ENCODE assay signal across 11 mouse cellular contexts in the genomic region with DNA sequence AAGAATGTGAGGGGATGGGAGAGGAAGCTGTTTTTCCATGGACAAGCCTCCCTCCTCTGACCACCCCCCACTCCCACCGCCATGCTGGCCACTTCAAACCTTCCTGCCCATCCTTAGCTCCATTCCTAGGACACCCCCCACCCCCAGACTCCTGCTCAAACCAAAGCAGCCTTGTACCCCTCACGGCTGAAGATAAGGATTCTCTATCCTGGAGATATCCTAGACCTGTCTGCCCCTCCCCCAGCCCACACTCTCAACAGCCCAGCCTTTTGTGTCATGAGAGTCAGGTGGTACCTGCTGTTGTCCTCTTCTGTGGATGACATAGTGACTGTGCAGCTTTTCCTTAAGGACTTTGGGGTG. TPM values are rescaled to one million over a fixed set of nuclear protein-coding genes. Genes with fewer than 3 reads are reported as not detected.
DNase-seq lines count a peak whose midpoint lies in the region; ATAC-seq lines count a peak whose summit lies in the region.
"Had no signal": no experiment of that assay in that cellular context is flagged by ENCODE, and none has a peak within 500 bp of the region (broad histone marks: within the 10 kb centered on the region; RNA-seq: fewer than 3 reads in every experiment).

No protein-coding gene starts in this region.

- intact Hi-C loops in heart, postnatal 36 days (cut with DNase I) = no loop called here

- no peaks in the 10 kb centered on the region for H3K27me3 ChIP-seq in heart, embryonic 13.5 days (replicated peaks)
- H3K27me3 ChIP-seq in neural tube, embryonic 11.5 days (ENCODE audit: control insufficient read depth, insufficient read depth, low read length) = no peaks in the 10 kb centered on the region
- H3K27me3 ChIP-seq in intestine, embryonic 15.5 days (replicated peaks) = no peaks in the 10 kb centered on the region
- H3K27me3 ChIP-seq in stomach, embryonic 16.5 days (ENCODE audit: control insufficient read depth, insufficient read depth, low read length) = no peaks in the 10 kb centered on the region
- H3K27me3 ChIP-seq: embryonic facial prominence, embryonic 13.5 days had no signal

- peaks cover 11% of the 10 kb centered on the region for H3K36me3 ChIP-seq in heart, embryonic 13.5 days
- H3K36me3 ChIP-seq in neural tube, embryonic 11.5 days (ENCODE audit: control insufficient read depth, insufficient read depth, low read length) = no peaks in the 10 kb centered on the region
- no peaks in the 10 kb centered on the region for H3K36me3 ChIP-seq in intestine, embryonic 15.5 days
- H3K36me3 ChIP-seq in stomach, embryonic 16.5 days (ENCODE audit: control insufficient read depth, insufficient read depth, low read length) = 0 out of 2 replicates have a peak, but pooled peaks cover 4% of the 10 kb centered on the region

- H3K4me2 ChIP-seq in heart, embryonic 13.5 days = peak overlapping the region; percentile 34
- no peak overlapping the region for H3K4me2 ChIP-seq in neural tube, embryonic 11.5 days (ENCODE audit: low read depth)
- no peak overlapping the region for H3K4me2 ChIP-seq in intestine, embryonic 15.5 days (replicated peaks)
- no peak overlapping the region for H3K4me2 ChIP-seq in stomach, embryonic 16.5 days (ENCODE audit: low read depth, low read length)
- H3K4me2 ChIP-seq: embryonic facial prominence, embryonic 13.5 days had no signal

- DNase-seq in heart, postnatal 36 days = no peak
- no peak for DNase-seq in neural tube, embryonic 11.5 days (ENCODE audit: low spot score)
- no peak for DNase-seq in neural tube, embryonic 10.5 days (ENCODE audit: extremely low spot score, low spot score)
- DNase-seq in MN1 (ENCODE audit: low spot score) = no peak
- DNase-seq in layer of hippocampus, postnatal 10 days (ENCODE audit: low spot score in 2 of 2) = no peak
- DNase-seq: thymus, postnatal 14 days had no signal

- peaks cover 75% of the 10 kb centered on the region for H3K4me1 ChIP-seq in heart, embryonic 13.5 days
- H3K4me1 ChIP-seq in neural tube, embryonic 11.5 days (ENCODE audit: control insufficient read depth, insufficient read depth, low read length) = peaks cover 35% of the 10 kb centered on the region
- H3K4me1 ChIP-seq in intestine, embryonic 15.5 days (replicated peaks) = peaks cover 48% of the 10 kb centered on the region
- H3K4me1 ChIP-seq in stomach, embryonic 16.5 days (ENCODE audit: control insufficient read depth, insufficient read depth, low read length) = peaks cover 24% of the 10 kb centered on the region

- peak overlapping the region; percentile 96 for H3K27ac ChIP-seq in heart, embryonic 13.5 days (replicated peaks)
- peak overlapping the region; percentile 30; the same call in 1 of the 2 replicates for H3K27ac ChIP-seq in neural tube, embryonic 11.5 days (ENCODE audit: low read depth, low read length)
- peak overlapping the region; percentile 67; the same call in 1 of the 2 replicates for H3K27ac ChIP-seq in intestine, embryonic 15.5 days
- peak overlapping the region; percentile 85 for H3K27ac ChIP-seq in stomach, embryonic 16.5 days (ENCODE audit: low read length)

- no peaks in the 10 kb centered on the region for H3K9me3 ChIP-seq in heart, embryonic 13.5 days
- H3K9me3 ChIP-seq in neural tube, embryonic 11.5 days (ENCODE audit: control insufficient read depth, low read length) = no peaks in the 10 kb centered on the region
- H3K9me3 ChIP-seq in intestine, embryonic 15.5 days = no peaks in the 10 kb centered on the region
- no peaks in the 10 kb centered on the region for H3K9me3 ChIP-seq in stomach, embryonic 16.5 days (replicated peaks; ENCODE audit: control insufficient read depth, low read length)
- H3K9me3 ChIP-seq: embryonic facial prominence, embryonic 13.5 days; megakaryocyte, embryonic 14.5 days had no signal

- H3K9ac ChIP-seq in heart, embryonic 13.5 days = peak overlapping the region; percentile 68
- H3K9ac ChIP-seq in neural tube, embryonic 11.5 days (ENCODE audit: low read length) = no peak overlapping the region
- H3K9ac ChIP-seq in intestine, embryonic 15.5 days = no peak overlapping the region
- peak overlapping the region; percentile 57 for H3K9ac ChIP-seq in stomach, embryonic 16.5 days (ENCODE audit: low read length)
- H3K9ac ChIP-seq: embryonic facial prominence, embryonic 13.5 days had no signal

- H3K4me3 ChIP-seq in heart, embryonic 13.5 days = no peak overlapping the region
- H3K4me3 ChIP-seq in neural tube, embryonic 11.5 days (ENCODE audit: low read depth, low read length) = no peak overlapping the region
- H3K4me3 ChIP-seq in intestine, embryonic 15.5 days (replicated peaks) = no peak overlapping the region
- H3K4me3 ChIP-seq in stomach, embryonic 16.5 days (replicated peaks; ENCODE audit: low read length) = no peak overlapping the region
- H3K4me3 ChIP-seq: embryonic facial prominence, embryonic 13.5 days; megakaryocyte, embryonic 14.5 days had no signal

- ATAC-seq in heart, embryonic 13.5 days (ENCODE audit: extremely low read depth, insufficient number of reproducible peaks, low FRiP score, low TSS enrichment) = no peak
- ATAC-seq in neural tube, embryonic 11.5 days (ENCODE audit: insufficient read depth, low FRiP score, low TSS enrichment) = no peak
- no peak for ATAC-seq in intestine, embryonic 15.5 days
- no peak for ATAC-seq in stomach, embryonic 16.5 days (ENCODE audit: insufficient read depth, low FRiP score)

- 9% methylated on average over 2 of the region's 2 CpGs for WGBS in heart, embryonic 13.5 days
- WGBS in neural tube, embryonic 11.5 days = 41% methylated on average over 2 of the region's 2 CpGs
- 39% methylated on average over 2 of the region's 2 CpGs for WGBS in intestine, embryonic 15.5 days
- WGBS in stomach, embryonic 16.5 days = 43% methylated on average over 2 of the region's 2 CpGs

RNA-seq across cellular contexts. Expression of a gene that starts 10.1 kb away (rescaled TPM):
- polyA plus RNA-seq in heart, embryonic 13.5 days (2015; fragmentation: Nextera tagmentation; extraction: Ambion mirVana) = 7.8 and 8.3 TPM in 2 replicates
- 1 to 10 TPM; 3.8 to 6.6 TPM for total RNA-seq in heart, postnatal 36 days (2021)
- 5.8 and 6.6 TPM in 2 replicates for polyA plus RNA-seq in neural tube, embryonic 11.5 days (2014; fragmentation: Nextera tagmentation; extraction: Ambion mirVana)
- polyA plus RNA-seq in intestine, embryonic 15.5 days (2015; fragmentation: Nextera tagmentation; extraction: Ambion mirVana) = 12.6 and 16.4 TPM in 2 replicates
- polyA plus RNA-seq in stomach, embryonic 16.5 days (2015; fragmentation: Nextera tagmentation; extraction: Ambion mirVana) = 9.7 and 10.4 TPM in 2 replicates
- 10 to 100 TPM; 16.3 to 19.8 TPM for total RNA-seq in layer of hippocampus, postnatal 10 days (2021)

RNA-seq across cellular contexts. Expression of a gene that starts 15.9 kb away (rescaled TPM):
- polyA plus RNA-seq in heart, embryonic 13.5 days (2015; fragmentation: Nextera tagmentation; extraction: Ambion mirVana) = 279 and 320 TPM in 2 replicates
- 10 to 100 TPM; 71.6 to 84.7 TPM for total RNA-seq in heart, postnatal 36 days (2021)
- polyA plus RNA-seq in neural tube, embryonic 11.5 days (2014; fragmentation: Nextera tagmentation; extraction: Ambion mirVana) = 2,083 and 2,271 TPM in 2 replicates
- 765 and 774 TPM in 2 replicates for polyA plus RNA-seq in intestine, embryonic 15.5 days (2015; fragmentation: Nextera tagmentation; extraction: Ambion mirVana)
- 698 and 764 TPM in 2 replicates for polyA plus RNA-seq in stomach, embryonic 16.5 days (2015; fragmentation: Nextera tagmentation; extraction: Ambion mirVana)
- total RNA-seq in layer of hippocampus, postnatal 10 days (2021) = 1,000 to 10,000 TPM in 1 of 2 experiments, 100 to 1,000 TPM in 1; 969 to 1,026 TPM

RNA-seq across cellular contexts. Expression of a gene that starts 25.0 kb away (rescaled TPM):
- polyA plus RNA-seq in heart, embryonic 13.5 days (2015; fragmentation: Nextera tagmentation; extraction: Ambion mirVana) = 35.4 and 41.6 TPM in 2 replicates
- total RNA-seq in heart, postnatal 36 days (2021) = 10 to 100 TPM; 19.5 to 20.4 TPM
- 58.8 and 60.0 TPM in 2 replicates for polyA plus RNA-seq in neural tube, embryonic 11.5 days (2014; fragmentation: Nextera tagmentation; extraction: Ambion mirVana)
- 46.7 and 48.7 TPM in 2 replicates for polyA plus RNA-seq in intestine, embryonic 15.5 days (2015; fragmentation: Nextera tagmentation; extraction: Ambion mirVana)
- polyA plus RNA-seq in stomach, embryonic 16.5 days (2015; fragmentation: Nextera tagmentation; extraction: Ambion mirVana) = 49.3 and 51.6 TPM in 2 replicates
- total RNA-seq in layer of hippocampus, postnatal 10 days (2021) = 10 to 100 TPM; 38.4 to 38.9 TPM

RNA-seq across cellular contexts. Expression of a gene that starts 25.0 kb away (rescaled TPM):
- polyA plus RNA-seq in heart, embryonic 13.5 days (2015; fragmentation: Nextera tagmentation; extraction: Ambion mirVana) = 41.0 and 45.5 TPM in 2 replicates
- 10 to 100 TPM; 38.4 to 40.6 TPM for total RNA-seq in heart, postnatal 36 days (2021)
- polyA plus RNA-seq in neural tube, embryonic 11.5 days (2014; fragmentation: Nextera tagmentation; extraction: Ambion mirVana) = 53.1 and 53.4 TPM in 2 replicates
- 50.1 and 51.8 TPM in 2 replicates for polyA plus RNA-seq in intestine, embryonic 15.5 days (2015; fragmentation: Nextera tagmentation; extraction: Ambion mirVana)
- polyA plus RNA-seq in stomach, embryonic 16.5 days (2015; fragmentation: Nextera tagmentation; extraction: Ambion mirVana) = 43.0 and 47.0 TPM in 2 replicates
- 10 to 100 TPM; 39.2 to 42.0 TPM for total RNA-seq in layer of hippocampus, postnatal 10 days (2021)

Comparison
In these comparisons a context has a peak if more than half of its experiments do, and no peak if none do; other contexts are left out.
1. H3K27ac ChIP-seq: peak in every context shown above with its lines; median percentile 96 in heart, embryonic 13.5 days; 85 in stomach, embryonic 16.5 days; 67 in intestine, embryonic 15.5 days; 30 in neural tube, embryonic 11.5 days.
2. H3K9ac ChIP-seq: peak in heart, embryonic 13.5 days (single experiment) and stomach, embryonic 16.5 days (single experiment); none in neural tube, embryonic 11.5 days (single experiment) and intestine, embryonic 15.5 days (single experiment).